Mouse (Mus musculus) embryo, embryonic 9.5 days (tissue): ENCODE results near the gene Mea1.

ENCODE experiments used
- DNase-seq: peaks from one replicate; pipeline ENCODE4 v3.0.0-alpha.2; 2017; ENCODE audit errors: extremely low spot score

The Mea1 gene

GRCm38 (mm10) chr17:46704887-46705835 lies 26.6 kb downstream of the Mea1 start, which contains the start of gene Ppp2r5d:
TSS of gene Ppp2r5d (minus strand) at chr17:46705111.
- peak; percentile 97 for DNase-seq

GRCm38 (mm10) chr17:46706375-46707089 lies 27.9 kb downstream of the Mea1 start:
- DNase-seq, result no peak

GRCm38 (mm10) chr17:46710959-46711597 lies 32.5 kb downstream of the Mea1 start, which contains the start of gene Pex6:
TSS of gene Pex6 (plus strand) at chr17:46711463.
- DNase-seq, result peak; percentile 92

GRCm38 (mm10) chr17:46711612-46712271 lies 33.1 kb downstream of the Mea1 start:
- DNase-seq, result no peak

- no peak for DNase-seq
These were observed 33.8 kb downstream of the Mea1 start for GRCm38 (mm10) chr17:46712442-46712841.

GRCm38 (mm10) chr17:46713849-46714248 lies 35.3 kb downstream of the Mea1 start:
- no peak for DNase-seq

- no peak for DNase-seq
These were observed 36.3 kb downstream of the Mea1 start for GRCm38 (mm10) chr17:46714756-46715481.

- DNase-seq, result no peak
These were observed 42.5 kb downstream of the Mea1 start for GRCm38 (mm10) chr17:46721077-46721476.

GRCm38 (mm10) chr17:46724477-46725084 lies 46.0 kb downstream of the Mea1 start:
- no peak for DNase-seq

- peak; percentile 51 for DNase-seq
These were observed 46.7 kb downstream of the Mea1 start for GRCm38 (mm10) chr17:46725273-46725672.

- no peak for DNase-seq
These were observed 47.4 kb downstream of the Mea1 start for GRCm38 (mm10) chr17:46725731-46726645.

- DNase-seq, result no peak
These were observed 48.7 kb downstream of the Mea1 start for GRCm38 (mm10) chr17:46727271-46727670.

GRCm38 (mm10) chr17:46728021-46728420 lies 49.4 kb downstream of the Mea1 start:
- DNase-seq, result no peak

- DNase-seq, result no peak
These were observed 49.9 kb downstream of the Mea1 start for GRCm38 (mm10) chr17:46728496-46728895.

- no peak for DNase-seq
These were observed 50.3 kb downstream of the Mea1 start, which contains the start of gene Gnmt for GRCm38 (mm10) chr17:46728904-46729318. TSS of gene Gnmt (minus strand) at chr17:46729168.
